Mouse (Mus musculus) embryonic facial prominence, embryonic 13.5 days (tissue): ENCODE measurements around the gene Cubn. TPM values are rescaled to one million over a fixed set of nuclear protein-coding genes. Genes with fewer than 3 reads are reported as not detected.

Experiments used
- ATAC-seq: fragments of 200-750 bp; cut with Nextera tagmentation; 2 replicates; pipeline ENCODE4 v1.8.0; 2017; ENCODE audit warnings: low read depth; ENCODE audit not compliant: insufficient number of reproducible peaks, insufficient read depth, low FRiP score, low TSS enrichment
- H3K27ac ChIP-seq: fragments of 300-500 bp; sonication (generic); 2 replicates; pipeline ENCODE4 v1.5.1; 2015; ENCODE audit warnings: moderate library complexity, mild to moderate bottlenecking, inconsistent platforms
- H3K27me3 ChIP-seq: fragments of 300-500 bp; sonication (generic); 2 replicates; pipeline ENCODE4 v1.6.1; 2015; ENCODE audit warnings: mild to moderate bottlenecking, inconsistent platforms
- H3K36me3 ChIP-seq: fragments of 300-500 bp; sonication (generic); 2 replicates; pipeline ENCODE4 v1.6.1; 2015; ENCODE audit warnings: mild to moderate bottlenecking, inconsistent platforms
- H3K4me1 ChIP-seq: fragments of 300-500 bp; sonication (generic); 2 replicates; pipeline ENCODE4 v1.6.1; 2015; ENCODE audit warnings: inconsistent platforms
- H3K4me2 ChIP-seq: fragments of 300-500 bp; sonication (generic); 2 replicates; pipeline ENCODE4 v1.6.1; 2015; ENCODE audit warnings: moderate library complexity, mild to moderate bottlenecking, inconsistent platforms
- H3K4me3 ChIP-seq: fragments of 300-500 bp; sonication (generic); 2 replicates; pipeline ENCODE4 v1.5.1; 2015; ENCODE audit warnings: mild to moderate bottlenecking, inconsistent platforms
- H3K9ac ChIP-seq: fragments of 300-500 bp; sonication (generic); 2 replicates; pipeline ENCODE4 v1.6.1; 2015; ENCODE audit warnings: mild to moderate bottlenecking, inconsistent platforms
- H3K9me3 ChIP-seq: fragments of 300-500 bp; sonication (generic); 2 replicates; pipeline ENCODE4 v1.6.1; 2016; ENCODE audit warnings: inconsistent platforms
- WGBS: fragments of 180-500 bp; shearing (Covaris S2); methylation state at CpG from one replicate; pipeline ENCODE4 v1.1.7; 2015; ENCODE audit warnings: mixed read lengths; 5-methylcytosine and 5-hydroxymethylcytosine counted together
- polyA plus RNA-seq: library from polyadenylated mRNA; unstranded; fragments of >200 nt; fragmentation: Nextera tagmentation; extraction: Ambion mirVana; gene quantifications from 2 replicates; pipeline ENCODE4 v1.2.1, GENCODE M21; 2015

Cubn gene
- polyA plus RNA-seq, 1 experiment from 2014 or later, result 0.14 TPM

DNA sequence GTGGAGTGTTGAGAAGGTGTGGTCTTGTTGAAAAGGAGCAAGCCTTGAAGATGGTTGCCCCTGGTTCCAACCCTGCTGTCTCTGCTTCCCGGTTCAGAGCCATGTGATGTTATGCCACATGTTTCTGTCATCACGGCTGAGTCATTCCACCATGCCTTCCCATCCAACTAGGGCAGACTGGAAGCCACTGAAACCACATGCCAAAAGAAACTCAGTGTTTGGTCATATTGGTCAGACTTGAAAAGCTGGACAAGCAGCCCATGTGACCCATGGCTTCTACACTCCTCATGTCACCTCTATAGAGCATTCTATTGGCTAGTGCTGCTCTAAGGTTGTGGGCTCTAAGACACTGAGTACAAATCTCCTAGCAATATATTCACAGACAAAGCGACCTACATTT lies 261.9 kb downstream of the Cubn start:
- Histone ChIP-seq H3K9ac (no peak overlapping the region), H3K9me3 (no peaks in the 10 kb centered on the region), H3K4me1 (peaks cover 13% of the 10 kb centered on the region), H3K27ac (no peak overlapping the region), H3K4me2 (no peak overlapping the region), H3K4me3 (no peak overlapping the region), H3K36me3 (no peaks in the 10 kb centered on the region), H3K27me3 (no peaks in the 10 kb centered on the region)
- no peak for ATAC-seq
- 81% methylated on average over 3 of the region's 3 CpGs for WGBS

Other genes with a start within 250 kb of the Cubn start
- gene Rsu1, start 220.4 kb downstream of the Cubn start, polyA plus RNA-seq, result 111 and 114 TPM in 2 replicates
- 8.6 and 10.4 TPM in 2 replicates for gene Trdmt1, start 52.9 kb upstream of the Cubn start, polyA plus RNA-seq
- gene Vim, start 82.1 kb upstream of the Cubn start, polyA plus RNA-seq, result 923 and 1,009 TPM in 2 replicates